Mouse (Mus musculus) adrenal gland, postnatal 10 days (tissue): ENCODE results near the gene Lsm8. TPM values are rescaled to one million over a fixed set of nuclear protein-coding genes. Genes with fewer than 3 reads are reported as not detected.
"Not testable (repeated sequence)": the region's sequence is repeated elsewhere in the genome, so short reads cannot be mapped to it uniquely, and the experiment has no call there.

ENCODE experiments used
- DNase-seq: peaks from one replicate; pipeline ENCODE4 v3.0.0; 2021; ENCODE audit warnings: mixed read lengths
- long read RNA-seq, 2 experiments: library from polyadenylated mRNA; stranded (forward); transcript quantifications; one replicate each; pipeline ENCODE4 v2.0.0; 2021
- total RNA-seq, 2 experiments: library from RNA; stranded (reverse); gene quantifications; 2 replicates each; pipeline ENCODE4 v1.2.3; 2021

The Lsm8 gene
- total RNA-seq, result 10 to 100 TPM; 32.7 to 32.9 TPM
- long read RNA-seq, experiment 1, transcript Lsm8-201 (4 exons, 807 nt), result major isoform, 38 of 40 reads
- long read RNA-seq, experiment 1, partial matches to known transcripts, result 2 of 40 reads
- long read RNA-seq, experiment 1, other reads (novel, unspliced or antisense), result 0 of 40 reads
- long read RNA-seq, experiment 2, transcript Lsm8-201 (4 exons, 807 nt), result major isoform, 28 of 30 reads
- long read RNA-seq, experiment 2, partial matches to known transcripts, result 2 of 30 reads
- long read RNA-seq, experiment 2, other reads (novel, unspliced or antisense), result 0 of 30 reads

GRCm38 (mm10) chr6:18848051-18848701, at the start of gene Lsm8:
Gene Lsm8, plus strand, starts transcription at chr6:18848579.
- peak; percentile 98 for DNase-seq

- no peak for DNase-seq
These were observed 47.4 kb upstream of the Lsm8 start for GRCm38 (mm10) chr6:18800869-18801511.

GRCm38 (mm10) chr6:18812623-18813022, 35.8 kb upstream of the Lsm8 start:
- no peak for DNase-seq

GRCm38 (mm10) chr6:18815606-18816005, 32.8 kb upstream of the Lsm8 start:
- DNase-seq, result no peak

- DNase-seq, result peak; percentile 69
These were observed 29.0 kb upstream of the Lsm8 start for GRCm38 (mm10) chr6:18819343-18819742.

GRCm38 (mm10) chr6:18820246-18820645, 28.1 kb upstream of the Lsm8 start:
- no peak for DNase-seq

- DNase-seq, result no peak
These were observed 25.6 kb upstream of the Lsm8 start for GRCm38 (mm10) chr6:18822812-18823211.

- no peak for DNase-seq
These were observed 15.4 kb upstream of the Lsm8 start for GRCm38 (mm10) chr6:18832958-18833357.

- DNase-seq, result not testable (repeated sequence)
These were observed 3.9 kb upstream of the Lsm8 start for GRCm38 (mm10) chr6:18844529-18844928.

- DNase-seq, result not testable (repeated sequence)
These were observed 2.8 kb upstream of the Lsm8 start for GRCm38 (mm10) chr6:18845571-18845970.

GRCm38 (mm10) chr6:18848702-18849061, 303 bp downstream of the Lsm8 start:
- DNase-seq, result no peak

- DNase-seq, result no peak
These were observed 6.9 kb downstream of the Lsm8 start for GRCm38 (mm10) chr6:18855323-18855722.

- DNase-seq, result no peak
These were observed 8.2 kb downstream of the Lsm8 start for GRCm38 (mm10) chr6:18856487-18857078.

GRCm38 (mm10) chr6:18866018-18866417, 17.6 kb downstream of the Lsm8 start, which contains the start of gene Ankrd7:
Gene Ankrd7, plus strand, starts transcription at chr6:18866318.
- no peak for DNase-seq

- no peak for DNase-seq
These were observed 40.7 kb downstream of the Lsm8 start for GRCm38 (mm10) chr6:18889030-18889429.

GRCm38 (mm10) chr6:18894142-18894541, 45.8 kb downstream of the Lsm8 start:
- no peak for DNase-seq

Other genes starting within 250 kb of the Lsm8 start
- not detected for gene Ankrd7, start 17.7 kb downstream of the Lsm8 start, total RNA-seq